Mouse (Mus musculus) embryonic fibroblast, embryonic 13.5 days (primary cell): Measurements from ENCODE around the gene Gadl1.

Source experiments
- CTCF ChIP-seq: IDR thresholded peaks from 2 replicates; pipeline ENCODE4 v1.5.1; 2011; ENCODE audit warnings: mild to moderate bottlenecking, control low read depth, low read length, moderate library complexity, borderline replicate concordance; ENCODE audit not compliant: insufficient read depth
- POLR2A ChIP-seq: IDR thresholded peaks from 2 replicates; pipeline ENCODE4 v1.6.1; 2011; ENCODE audit warnings: low read depth, mild to moderate bottlenecking, control low read depth, low read length, moderate library complexity

DNA sequence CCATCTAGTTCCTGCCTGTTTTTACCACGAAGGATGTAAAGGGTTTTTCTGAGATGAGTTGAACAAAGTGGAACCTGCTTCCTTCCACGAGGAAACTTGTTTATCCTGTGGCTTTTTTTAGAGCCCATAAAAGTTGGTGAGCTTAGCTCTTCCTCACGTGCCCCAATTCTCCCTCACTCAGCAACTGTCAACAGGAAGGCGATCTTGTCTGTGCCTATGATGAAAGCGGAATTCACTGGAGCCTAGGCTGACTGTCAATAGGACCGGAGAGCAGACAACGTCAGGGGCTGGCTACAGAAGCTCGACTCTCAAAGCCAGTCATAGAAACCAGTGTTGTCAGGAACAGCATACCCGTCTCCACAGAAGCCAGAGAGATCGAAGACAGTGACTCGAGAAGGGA lies 192.6 kb downstream of the Gadl1 start:
- TF ChIP-seq CTCF (no peak), POLR2A (no peak)
